Mouse (Mus musculus): Measurements from ENCODE around the gene Tlx3.

Tlx3 gene

DNA sequence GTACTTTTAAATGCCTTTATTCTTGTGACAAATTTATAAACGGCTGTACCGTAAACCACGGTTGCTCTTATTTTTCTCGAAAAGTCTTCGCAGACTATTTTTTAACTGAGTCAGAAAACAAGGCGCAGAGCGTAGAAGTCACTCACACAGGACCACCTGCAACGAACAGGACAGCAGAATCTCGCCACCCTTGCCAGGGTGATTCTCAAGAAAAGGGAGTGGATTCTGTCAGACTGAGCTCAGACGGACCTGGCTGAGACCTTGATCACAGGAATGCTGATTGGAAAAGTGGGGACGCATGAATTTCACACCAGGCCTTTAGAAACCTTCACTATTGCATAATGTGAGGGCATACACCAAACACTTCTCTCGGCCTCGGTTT lies 6.3 kb downstream of the Tlx3 start:
- no peak for DNase-seq (ENCODE audit: low read depth, low spot score)

DNA sequence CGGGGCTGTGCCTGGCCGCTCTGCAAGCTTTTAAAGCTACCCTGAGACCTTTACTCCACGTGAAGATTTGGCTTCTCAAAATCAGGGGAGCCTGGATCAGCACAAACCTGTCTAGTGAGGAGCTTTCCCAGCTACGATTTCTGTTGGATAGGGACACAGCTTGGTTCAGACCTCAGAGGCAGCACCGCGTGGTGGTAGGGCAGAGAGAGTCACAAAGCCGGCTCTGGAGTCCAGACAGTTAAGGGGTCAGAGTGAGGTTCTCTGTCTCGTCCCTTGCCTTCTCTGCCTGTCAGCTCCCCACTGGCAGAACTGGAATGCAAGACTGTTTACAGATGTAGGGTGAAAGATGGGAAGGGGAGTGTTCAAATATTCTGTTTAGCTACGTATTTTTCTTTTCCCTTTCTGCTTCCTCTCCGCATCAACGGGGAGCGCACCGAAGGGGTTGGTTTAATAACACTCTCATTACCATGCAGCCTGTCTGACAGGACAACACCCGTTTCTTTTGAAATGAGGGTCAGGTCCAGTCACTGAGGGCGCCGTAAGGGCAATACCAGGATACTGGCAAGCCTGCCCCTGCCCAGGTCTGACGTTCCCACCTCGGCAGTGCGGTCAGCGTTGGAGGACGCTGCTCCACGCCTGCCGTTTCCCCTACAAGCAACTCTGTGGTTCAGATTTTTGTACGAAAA lies 6.8 kb downstream of the Tlx3 start:
- DNase-seq (ENCODE audit: low read depth, low spot score): no peak

DNA sequence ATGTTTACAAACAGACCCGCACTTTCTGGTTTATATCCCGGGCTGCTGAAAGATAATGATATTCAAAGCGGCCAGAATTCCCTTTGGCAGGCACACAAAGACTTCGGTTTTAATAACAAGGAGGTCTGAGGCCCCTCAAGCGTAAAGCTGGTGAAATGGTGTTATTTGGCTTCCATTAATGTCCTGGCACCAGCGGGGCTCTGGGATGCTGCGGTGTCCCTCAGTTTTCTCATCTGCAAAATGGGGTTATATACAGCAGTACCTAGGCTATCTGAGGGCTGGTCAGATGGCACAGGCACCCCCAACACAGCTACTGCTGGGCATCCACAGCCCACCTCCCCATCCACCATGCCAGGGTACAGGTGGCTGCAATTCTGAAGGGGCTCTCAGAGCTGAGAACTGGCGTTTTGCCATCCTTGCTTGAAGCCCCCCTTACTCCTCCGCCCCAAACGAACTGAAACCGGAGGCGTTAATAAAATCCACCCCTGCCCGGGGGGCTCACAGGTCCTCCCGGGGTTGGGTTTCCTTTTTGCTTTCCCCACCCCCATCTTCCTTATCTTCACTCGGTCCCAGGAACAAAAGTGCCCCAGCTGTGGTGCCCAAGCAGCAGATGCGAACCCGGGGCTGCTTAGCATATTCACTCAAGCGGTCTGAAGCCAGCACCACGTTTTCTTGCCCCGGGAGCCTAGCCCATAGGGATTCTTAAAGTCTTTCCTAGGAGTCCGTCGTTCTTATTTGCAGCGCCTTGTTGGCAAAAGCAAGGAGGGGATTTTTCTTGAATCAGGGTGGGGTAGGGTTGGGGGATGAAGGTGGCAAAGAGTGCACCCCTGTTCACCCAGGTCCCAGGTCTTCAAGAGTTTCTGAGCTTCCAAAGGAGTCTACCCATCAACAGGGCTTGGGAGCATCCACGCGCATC lies 7.6 kb downstream of the Tlx3 start:
- DNase-seq (ENCODE audit: low read depth, low spot score): no peak

DNA sequence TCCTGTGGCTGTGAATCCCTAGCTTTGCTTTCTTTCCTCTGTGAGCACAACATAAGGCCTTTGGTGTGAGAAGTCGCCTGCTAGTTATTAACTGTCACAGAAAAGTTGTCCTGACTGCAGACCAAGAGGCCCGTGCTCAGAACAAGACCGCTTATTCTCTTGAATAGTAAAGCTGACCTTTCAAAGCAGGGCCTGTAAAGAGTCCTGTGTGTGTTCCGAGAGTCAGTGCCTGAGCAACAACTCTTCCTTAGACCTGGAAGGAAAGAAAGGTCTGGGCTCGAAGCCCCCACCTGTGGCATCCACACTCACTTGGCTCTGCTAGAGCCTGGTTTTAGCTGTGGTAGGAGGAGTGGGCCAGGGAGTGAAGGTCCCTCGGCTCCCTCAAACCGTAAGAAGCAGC lies 8.3 kb downstream of the Tlx3 start:
- no peak for DNase-seq (ENCODE audit: low read depth, low spot score)

DNA sequence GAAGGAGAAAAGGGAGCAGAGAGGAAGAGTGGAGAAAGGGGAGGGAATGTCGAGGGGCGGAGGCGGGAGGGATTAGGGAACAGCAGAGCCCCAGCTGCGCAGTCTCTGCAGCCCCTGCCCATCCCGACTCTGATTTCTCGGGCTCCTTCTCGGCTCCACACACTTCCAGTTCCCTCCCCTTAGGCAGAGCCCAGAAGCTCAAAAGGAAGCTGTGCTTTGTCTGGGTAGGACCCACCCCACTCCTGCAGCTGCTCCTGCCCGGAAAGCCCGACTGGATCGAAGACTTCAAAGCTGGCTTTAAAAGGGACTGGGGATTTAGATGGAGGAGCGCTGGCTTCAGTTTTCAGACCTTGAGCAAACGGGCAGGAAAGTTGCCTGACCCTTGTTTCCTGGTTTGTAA lies 9.7 kb downstream of the Tlx3 start:
- DNase-seq (ENCODE audit: low read depth, low spot score): peak; percentile 65

DNA sequence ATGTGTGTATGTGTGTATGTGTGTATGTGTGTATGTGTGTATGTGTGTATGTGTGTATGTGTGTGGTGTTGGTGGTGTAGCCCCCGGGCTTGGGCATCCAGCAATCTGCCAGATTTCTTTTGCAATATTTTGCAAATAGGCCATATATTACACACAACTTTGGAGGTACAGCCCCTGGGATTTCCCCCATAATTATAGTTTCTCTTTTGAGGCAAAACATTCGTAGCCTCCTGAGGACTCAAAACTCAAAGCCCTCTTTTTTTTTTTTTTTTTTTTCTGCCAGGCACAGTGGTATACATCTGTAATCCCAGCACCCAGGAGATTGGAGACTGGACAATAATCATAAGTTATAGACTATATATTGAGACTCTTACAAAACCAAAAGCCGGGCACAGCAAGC lies 21.6 kb downstream of the Tlx3 start:
- no peak for DNase-seq (ENCODE audit: low read depth, low spot score)

DNA sequence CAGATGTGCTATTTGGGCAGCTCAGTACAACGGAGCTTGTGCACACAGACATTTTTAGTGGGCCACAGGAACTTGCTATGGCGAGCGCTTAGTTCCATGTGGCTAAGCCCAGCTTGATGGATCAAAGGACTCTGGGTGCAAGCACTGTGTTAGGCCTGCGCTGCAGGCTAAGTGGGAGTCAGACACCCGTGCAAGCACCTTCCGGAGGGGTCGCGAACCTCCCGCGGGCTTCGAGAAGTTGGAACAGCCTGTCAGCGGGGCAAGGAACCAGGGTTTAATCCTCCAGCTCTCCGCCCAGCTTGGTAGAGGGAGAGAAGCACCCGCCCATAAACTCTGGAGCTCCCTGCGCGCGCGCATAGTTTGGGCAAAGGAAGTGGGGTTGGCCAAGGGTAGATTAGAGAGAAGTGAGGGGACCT lies 22.7 kb downstream of the Tlx3 start:
- peak; percentile 80 for DNase-seq (ENCODE audit: low read depth, low spot score)

DNA sequence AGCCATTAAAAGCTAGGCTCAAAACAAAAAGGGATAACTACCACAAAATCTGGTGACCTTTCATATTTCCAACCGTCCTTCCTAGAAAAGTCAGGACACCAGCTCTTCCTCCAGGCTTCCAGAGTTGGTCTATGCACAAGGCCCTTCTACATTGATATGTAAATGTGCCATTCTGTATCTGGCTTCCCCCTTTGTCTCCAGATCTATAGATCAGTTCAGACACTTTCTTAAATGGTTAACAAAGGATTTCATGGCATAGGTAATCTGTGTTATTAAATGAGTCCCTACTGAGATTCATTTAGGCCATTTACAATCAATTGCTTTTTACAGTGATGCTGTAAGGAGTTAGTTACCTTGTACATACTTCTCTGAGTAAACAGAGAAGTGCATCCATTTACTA lies 23.6 kb downstream of the Tlx3 start:
- peak; percentile 69 for DNase-seq (ENCODE audit: low read depth, low spot score)

DNA sequence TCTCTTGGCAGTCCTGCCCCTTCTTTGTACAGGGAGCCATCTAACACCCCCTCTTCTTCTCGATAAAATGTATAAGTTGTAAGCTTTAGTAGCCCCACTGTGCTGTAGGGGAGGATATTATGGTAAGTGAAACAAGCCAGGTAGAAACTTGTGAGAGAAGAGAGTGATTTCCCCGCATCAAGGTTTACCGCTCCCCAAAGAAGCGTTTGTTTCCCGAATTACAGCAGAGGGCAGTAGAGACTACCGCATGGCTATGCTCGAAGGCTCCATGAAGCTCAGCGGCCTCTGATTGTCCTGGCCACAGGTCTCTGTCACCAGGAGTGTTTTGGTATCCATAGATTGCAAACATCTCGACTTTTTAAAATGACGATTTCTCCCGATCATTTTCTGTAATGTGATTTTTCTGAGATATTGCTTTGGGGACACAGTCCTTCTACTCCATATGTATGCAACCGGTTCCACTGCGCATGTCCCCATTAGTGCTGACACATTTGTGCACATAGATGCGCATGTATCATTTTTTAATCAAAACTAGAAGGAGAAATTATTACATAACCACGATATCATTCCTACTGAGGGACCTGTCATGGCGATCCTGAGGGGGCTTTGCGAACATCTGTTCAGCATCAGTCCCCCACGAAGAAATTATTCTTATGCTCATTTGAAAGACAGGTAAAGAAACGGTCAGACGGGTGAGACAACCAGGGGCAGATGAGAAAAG lies 26.7 kb downstream of the Tlx3 start:
- DNase-seq (ENCODE audit: low read depth, low spot score): peak; percentile 71

DNA sequence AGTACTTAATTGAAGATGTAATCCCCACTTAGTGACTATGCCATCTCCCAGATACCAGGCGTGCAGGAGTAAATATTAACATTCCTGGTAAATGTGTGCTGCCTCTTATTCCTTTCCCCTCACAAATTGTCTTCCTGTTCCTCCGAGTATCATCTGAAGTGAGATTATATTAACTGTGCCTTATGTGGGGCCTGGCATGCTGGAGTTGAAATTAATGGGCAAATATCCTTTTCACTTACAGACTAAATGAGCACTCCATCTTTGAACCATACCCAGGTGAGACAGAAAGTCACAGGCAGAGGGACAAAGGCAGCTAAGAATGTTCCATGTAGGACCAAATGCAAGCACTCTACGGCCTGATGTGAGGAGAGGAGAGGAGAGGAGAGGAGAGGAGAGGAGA lies 27.6 kb downstream of the Tlx3 start:
- no peak for DNase-seq (ENCODE audit: low read depth, low spot score)

DNA sequence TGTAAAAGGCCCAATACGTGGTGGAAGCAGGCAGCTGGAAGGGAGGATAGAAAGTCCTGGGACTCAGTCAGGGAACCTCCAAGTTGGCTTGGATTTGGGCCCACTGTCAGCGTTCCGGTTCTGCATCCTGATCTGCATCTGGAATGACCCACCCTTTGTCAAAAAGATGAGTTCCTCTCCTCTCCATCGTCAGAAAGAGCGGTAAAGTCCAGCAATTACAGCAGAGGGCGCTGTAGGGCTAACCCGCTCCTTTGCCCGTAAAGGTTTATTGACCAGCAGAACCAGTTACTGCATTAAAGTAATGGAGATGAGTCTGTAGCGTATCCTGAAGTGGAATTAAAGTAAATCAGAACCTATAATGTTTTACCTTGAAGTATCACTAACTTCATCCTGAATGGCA lies 32.9 kb downstream of the Tlx3 start:
- peak; percentile 74 for DNase-seq (ENCODE audit: low read depth, low spot score)

DNA sequence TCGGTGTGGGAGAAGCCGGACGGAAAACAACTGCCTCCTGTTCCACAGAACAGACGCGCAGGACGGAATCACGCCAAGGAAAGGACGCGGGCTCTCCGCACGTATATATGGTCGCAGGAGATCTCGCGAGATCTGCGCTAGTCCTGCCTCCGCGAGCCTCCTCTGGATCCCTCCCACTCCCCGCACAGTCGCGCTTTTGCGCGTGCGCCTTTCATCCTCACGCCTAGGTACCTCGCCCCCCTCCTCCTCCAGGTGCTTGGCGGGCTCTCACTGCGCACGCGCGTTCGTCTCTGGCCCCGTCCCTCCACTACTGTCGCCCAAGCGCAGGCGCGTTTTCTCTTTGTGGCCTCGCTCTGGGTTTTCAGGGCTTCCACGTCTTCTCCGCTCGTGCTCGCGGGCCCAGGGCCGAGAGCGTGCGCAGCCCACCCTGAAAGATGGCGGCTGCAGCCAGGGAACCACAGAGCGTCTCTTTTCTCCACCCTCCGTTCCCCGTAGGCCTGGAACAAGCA lies 40.3 kb downstream of the Tlx3 start, which contains the start of gene Npm1:
Gene Npm1, minus strand, starts transcription at position 209 of the 509 bp plus-strand sequence.
- DNase-seq (ENCODE audit: low read depth, low spot score): peak; percentile 99

DNA sequence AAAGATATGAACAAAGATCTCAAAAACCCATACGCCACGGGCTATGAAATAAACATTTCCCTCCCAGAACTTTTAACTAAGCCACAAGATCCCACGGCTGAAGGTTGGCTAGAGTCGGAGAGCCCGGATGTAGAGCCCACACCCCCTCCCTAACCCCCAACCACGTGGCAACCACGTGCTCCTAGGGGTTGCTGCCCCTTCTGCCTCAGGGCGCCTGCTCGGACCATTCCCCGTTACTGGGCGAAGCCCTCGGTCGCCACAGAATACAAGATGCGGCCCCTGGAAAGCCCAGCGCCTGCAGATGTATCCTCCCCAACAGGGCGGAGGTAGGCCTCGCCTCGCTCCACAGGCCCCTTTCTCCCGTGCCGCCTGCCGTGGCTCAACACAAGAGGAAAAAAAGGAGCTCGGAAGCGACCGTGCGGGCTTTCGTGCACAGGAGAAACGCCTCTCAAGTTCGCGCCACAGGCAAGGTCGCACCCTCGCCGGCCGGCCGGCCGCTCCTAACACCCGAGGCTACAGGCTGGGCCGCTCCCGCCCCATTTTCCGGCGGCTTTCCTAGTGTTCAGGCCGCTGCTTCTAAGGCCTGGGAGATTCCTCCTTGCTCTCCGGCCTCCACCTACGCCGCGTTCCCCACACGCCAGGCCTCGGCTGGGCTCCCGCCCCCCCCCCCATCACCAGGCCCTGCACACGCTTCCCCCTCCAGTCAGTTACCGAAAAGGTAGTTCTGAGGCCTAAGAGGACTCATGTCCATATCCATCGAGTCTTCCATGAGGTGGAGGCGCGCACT lies 41.0 kb downstream of the Tlx3 start:
- peak; percentile 89 for DNase-seq (ENCODE audit: low read depth, low spot score)

DNA sequence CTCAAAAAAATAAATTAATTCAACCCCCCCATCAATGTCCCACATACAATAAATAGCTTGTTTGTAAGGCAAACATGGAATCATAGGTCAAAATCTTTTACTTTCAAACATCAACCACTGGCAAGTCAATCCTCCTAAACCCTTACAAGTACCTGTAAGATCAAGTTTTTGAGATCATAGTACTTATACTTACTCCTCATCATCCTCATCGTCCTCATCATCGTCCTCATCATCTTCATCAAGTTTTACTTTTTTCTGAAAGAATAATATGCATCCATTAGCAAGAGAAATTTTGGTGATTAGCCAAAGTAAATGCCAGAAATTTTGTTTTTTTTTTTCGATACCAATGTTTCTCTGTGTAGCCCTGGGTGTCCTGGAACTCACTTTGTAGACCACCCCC lies 43.6 kb downstream of the Tlx3 start:
- no peak for DNase-seq (ENCODE audit: low read depth, low spot score)

DNA sequence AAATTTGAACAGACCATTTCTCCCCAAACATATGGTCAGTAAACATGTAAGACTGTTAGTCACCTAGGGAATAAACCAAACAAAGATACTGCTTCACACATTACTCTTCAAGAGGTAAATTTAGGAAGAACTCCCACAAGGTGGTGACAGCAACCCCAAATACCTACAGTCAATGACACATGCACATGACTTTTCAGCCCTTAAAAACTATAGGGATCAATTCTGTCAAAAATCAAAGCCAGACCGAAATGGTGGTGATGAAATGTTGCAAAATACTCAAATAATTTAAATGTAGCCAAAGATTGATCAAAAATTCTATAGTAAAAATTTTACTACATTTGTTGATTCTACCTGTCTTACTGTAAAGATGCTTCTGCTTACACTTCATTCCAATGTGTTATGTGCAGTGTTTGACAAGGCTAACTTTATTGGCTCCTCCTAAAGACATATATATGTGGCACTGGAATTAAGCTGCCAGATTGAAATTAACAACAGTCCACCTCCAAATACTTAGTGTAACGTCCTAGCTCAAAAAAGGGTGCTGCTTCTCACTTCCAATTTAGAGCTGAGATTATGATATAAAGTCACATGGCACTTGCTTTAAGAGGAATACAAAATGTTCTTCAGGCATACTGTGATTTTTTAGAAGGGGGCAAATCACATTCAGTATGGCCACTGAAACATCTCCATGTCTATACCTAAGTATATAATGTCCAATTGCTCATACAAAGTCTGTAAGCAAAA lies 45.8 kb downstream of the Tlx3 start:
- no peak for DNase-seq (ENCODE audit: low read depth, low spot score)

DNA sequence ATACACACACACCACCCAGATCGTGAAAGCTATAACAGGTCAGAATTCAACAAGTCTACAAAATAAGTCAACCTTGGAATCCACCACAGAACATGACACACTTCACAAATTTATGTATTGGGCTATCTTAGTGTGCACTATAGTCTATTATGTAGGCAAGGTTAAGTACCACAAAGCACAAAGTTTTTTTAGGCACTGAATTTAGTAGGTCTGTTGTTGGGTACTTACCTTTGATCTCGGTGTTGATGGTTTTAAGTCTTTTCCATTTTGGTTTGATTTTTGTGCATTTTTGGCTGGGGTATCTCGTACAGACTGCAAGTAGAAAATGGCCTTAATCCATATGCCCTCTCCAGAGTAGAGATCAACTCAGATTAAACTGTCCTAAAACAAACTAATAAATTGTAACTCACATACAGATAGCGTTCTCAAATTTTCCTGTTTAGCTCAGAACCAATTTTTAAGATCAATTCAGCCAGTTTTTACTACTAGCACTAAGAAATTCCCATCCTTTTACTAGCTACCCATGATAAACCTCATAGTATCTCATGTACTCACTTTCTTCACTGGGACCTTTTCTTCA lies 46.9 kb downstream of the Tlx3 start:
- no peak for DNase-seq (ENCODE audit: low read depth, low spot score)

DNA sequence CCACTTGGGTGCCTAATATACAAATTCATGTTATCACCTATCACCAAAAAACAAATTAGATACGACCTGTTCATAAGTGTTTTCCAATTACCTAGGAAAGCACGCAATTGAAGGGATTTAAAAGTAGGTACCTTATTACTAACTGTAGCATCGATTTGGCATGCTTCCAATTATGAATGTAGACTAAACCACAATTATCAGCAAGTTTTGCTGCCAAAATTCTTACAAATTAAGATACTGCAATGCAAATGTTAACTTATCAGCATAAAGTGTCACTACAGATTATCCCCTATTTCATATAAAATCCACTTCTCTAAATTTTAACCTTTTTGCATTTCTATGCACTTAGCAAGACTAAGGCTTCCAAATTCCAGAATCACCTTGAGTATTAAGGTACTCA lies 48.9 kb downstream of the Tlx3 start:
- no peak for DNase-seq (ENCODE audit: low read depth, low spot score)

DNA sequence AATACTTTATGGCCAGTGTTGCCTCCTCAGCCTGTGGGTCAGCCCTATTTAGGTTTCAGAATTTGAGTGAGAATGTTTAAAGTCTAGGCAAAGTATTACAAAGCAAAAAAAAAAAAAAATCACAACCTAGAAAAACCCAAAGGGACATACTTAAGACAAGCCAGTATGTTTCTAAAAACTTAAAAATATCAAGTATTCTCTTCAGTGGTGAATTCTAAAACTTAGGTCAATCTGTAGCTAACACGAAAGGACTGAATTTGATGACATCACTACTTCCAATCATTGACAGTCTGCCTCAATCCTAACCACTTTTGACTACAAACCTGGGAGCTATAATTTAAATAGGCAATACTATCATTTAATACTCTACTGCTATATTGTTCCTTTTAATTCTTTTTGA lies 50.4 kb downstream of the Tlx3 start:
- DNase-seq (ENCODE audit: low read depth, low spot score): no peak

DNA sequence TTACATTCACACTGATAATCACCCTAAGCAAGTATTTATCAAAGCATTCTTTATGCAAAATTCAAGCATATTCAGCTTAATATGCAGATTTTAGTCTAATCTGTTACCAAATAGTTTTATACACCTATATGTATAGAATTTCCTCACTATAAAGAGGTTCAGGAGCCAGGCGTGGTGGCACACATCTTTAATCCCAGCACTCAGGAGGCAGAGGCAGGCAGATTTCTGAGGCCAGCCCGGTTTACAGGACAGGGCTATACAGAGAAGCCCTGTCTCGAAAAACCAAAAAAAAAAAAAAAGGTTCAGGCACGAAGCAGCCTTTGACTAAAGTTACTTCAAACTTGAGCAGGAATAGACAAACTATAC lies 51.6 kb downstream of the Tlx3 start:
- DNase-seq (ENCODE audit: low read depth, low spot score): no peak

DNA sequence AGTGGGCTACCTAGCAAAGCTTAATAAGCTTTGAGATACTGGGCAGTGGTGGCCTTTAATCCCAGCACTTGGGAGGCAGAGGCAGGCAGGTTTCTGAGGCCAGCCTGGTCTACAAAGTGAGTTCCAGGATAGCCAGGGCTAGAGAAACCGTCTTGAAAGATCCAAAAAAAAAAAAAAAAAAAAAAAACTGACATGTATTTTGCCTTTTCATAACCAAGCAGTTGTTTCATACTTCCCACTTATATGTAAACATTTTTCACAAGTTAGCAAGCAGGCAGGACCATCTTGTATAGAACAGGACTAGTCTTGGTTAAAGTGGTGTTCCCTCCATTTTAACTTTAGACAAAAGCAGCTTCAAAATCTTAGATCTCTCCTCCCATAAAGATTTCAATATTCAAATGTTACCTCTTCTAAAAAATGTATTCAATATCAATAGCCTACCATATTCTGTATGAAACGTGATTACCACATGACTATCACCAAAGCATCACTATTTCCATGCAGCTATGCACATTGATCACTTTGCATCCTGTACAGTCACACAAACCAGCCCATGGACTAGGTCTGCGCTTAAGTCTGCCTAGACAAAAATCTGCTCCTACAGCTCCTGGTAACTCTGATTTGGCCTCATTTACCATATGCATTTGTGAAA lies 52.1 kb downstream of the Tlx3 start:
- peak; percentile 33 for DNase-seq (ENCODE audit: low read depth, low spot score)
